Mouse (Mus musculus): ENCODE measurements around the gene Gpnmb. TPM values are rescaled to one million over a fixed set of nuclear protein-coding genes. Genes with fewer than 3 reads are reported as not detected.

Gpnmb gene
- polyA plus RNA-seq, 1 experiment from 2014 or later: 0.38 TPM

DNA sequence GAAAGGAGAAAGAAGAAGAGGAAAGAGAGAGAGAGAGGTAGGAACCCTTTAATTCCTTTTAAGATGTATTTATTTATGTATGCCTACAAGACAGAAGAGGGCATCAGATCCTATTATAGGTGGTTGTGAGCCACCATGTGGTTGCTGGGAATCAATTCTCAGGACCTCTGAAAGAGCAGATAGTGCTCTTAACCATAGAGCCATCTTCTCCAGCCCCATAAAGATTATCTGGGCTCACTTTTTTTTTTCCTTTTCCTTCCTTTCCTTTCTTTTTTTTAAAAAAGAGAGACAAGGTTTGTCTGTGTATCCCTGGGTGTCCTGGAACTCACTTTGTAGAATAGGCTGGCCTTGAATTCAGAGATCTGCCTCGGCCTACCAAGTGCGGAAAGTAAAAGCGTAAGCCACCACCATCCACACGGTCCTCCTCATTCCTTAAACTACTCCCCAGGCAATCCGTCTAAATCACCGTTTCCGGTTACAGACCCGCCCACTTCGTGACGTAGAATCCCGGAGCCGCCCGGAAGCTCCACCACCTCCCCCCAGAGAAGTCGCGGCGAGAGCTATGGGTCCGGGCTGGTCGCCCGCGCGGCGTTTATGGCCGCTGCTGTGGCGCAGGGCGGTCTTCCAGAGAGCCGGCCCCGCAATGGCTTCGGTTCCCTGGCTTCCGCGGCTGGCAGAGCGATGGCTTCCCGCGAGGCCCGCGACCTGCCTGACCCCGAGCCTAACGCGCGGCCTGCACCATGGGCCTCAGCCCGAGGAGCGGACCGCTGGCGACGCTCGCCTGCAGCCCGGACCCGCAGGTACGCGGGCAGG is 37.2 kb downstream of the Gpnmb start, which contains the start of gene Malsu1:
Gene Malsu1, plus strand, starts transcription at position 492 of the 813 bp plus-strand sequence.
- H3K27me3 ChIP-seq: no peaks in the 10 kb centered on the region
- under 1% methylated on average over 49 of the region's 49 CpGs for WGBS
- peak within 1 kb of the TSS; percentile 98 for H3K4me3 ChIP-seq (replicated peaks)
- H3K9ac ChIP-seq: peak within 1 kb of the TSS; percentile 93
- peak; percentile 99 for ATAC-seq (replicated peaks; ENCODE audit: low FRiP score)
- H3K4me2 ChIP-seq: peak within 1 kb of the TSS; percentile 82
- peaks cover 10% of the 10 kb centered on the region for H3K36me3 ChIP-seq
- peak within 1 kb of the TSS; percentile 84 for H3K27ac ChIP-seq
- no peaks in the 10 kb centered on the region for H3K9me3 ChIP-seq (replicated peaks)
- peaks cover 16% of the 10 kb centered on the region for H3K4me1 ChIP-seq

DNA sequence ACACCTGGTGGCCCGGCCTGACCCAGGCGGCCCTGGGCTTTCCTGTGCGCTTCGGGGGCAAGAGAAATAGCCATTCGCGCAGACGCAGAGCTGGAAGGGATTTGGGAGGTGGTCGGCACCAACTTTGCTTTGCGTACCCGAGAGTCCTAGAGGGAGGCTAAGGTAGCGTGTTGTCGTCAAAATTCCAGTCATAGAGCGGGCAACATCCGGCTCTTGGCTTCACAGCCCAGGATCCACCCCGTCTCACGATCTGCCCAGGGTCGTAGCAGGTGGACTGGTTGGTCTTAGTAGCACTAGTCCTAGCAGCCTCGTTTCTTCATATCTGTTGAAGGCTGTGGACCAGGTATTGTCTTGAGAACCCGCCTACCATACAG is 37.8 kb downstream of the Gpnmb start:
- WGBS: 1% methylated on average over 19 of the region's 19 CpGs
- peak; percentile 69 for ATAC-seq (replicated peaks; ENCODE audit: low FRiP score)
- Histone ChIP-seq H3K27ac (peak overlapping the region; percentile 84), H3K4me2 (peak overlapping the region; percentile 82), H3K4me3 (replicated peaks) (peak overlapping the region; percentile 98), H3K9ac (peak overlapping the region; percentile 93), H3K9me3 (replicated peaks) (no peaks in the 10 kb centered on the region), H3K4me1 (peaks cover 16% of the 10 kb centered on the region), H3K36me3 (peaks cover 11% of the 10 kb centered on the region), H3K27me3 (no peaks in the 10 kb centered on the region)

DNA sequence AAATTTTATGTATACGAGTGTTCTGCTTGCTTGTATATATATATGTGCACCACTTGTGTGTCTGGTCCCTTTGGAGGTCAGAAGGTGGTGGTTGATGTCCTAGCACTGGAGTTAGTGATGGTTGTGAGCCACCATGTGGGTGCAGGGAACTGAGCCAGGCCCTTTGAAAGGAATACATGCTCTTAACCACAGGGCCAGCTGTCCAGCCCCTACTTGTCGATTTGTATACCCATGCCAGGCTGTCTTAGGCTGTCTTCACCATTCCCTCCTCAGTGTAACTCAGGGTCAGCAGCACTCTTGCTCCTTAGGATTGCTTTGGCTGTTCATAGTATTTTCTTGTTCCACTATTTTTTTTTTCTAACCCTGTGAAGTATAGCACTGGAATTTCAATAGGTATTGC is 41.5 kb downstream of the Gpnmb start:
- Histone ChIP-seq H3K4me1 (peaks cover 16% of the 10 kb centered on the region), H3K27me3 (no peaks in the 10 kb centered on the region), H3K27ac (no peak overlapping the region), H3K4me3 (replicated peaks) (no peak overlapping the region), H3K4me2 (no peak overlapping the region), H3K36me3 (peaks cover 24% of the 10 kb centered on the region), H3K9ac (no peak overlapping the region), H3K9me3 (replicated peaks) (no peaks in the 10 kb centered on the region)
- ATAC-seq (replicated peaks; ENCODE audit: low FRiP score): no peak
- 89% methylated on average over 2 of the region's 2 CpGs for WGBS

DNA sequence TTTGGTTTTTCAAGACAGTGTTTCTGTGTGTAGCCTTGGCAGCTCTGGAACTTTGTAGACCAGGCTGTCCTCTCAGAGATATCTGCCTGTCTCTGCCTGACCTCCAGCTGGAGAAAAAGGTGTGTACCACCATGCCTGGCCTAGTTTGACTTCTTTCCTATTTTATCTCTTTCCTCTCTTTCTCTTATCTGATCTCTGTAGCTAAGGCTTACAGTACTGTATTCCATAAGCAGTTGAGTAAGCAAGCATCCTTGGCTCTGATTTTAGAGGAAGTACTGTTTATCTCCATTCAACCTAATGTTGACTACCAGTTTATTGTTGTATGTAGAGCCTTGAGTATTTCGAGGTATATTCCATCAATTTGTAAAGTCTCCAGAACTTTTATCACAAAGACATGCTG is 43.0 kb downstream of the Gpnmb start:
- Histone ChIP-seq H3K9me3 (replicated peaks) (no peaks in the 10 kb centered on the region), H3K27ac (no peak overlapping the region), H3K27me3 (no peaks in the 10 kb centered on the region), H3K36me3 (peaks cover 38% of the 10 kb centered on the region), H3K4me3 (replicated peaks) (no peak overlapping the region), H3K4me1 (peaks cover 12% of the 10 kb centered on the region), H3K9ac (no peak overlapping the region), H3K4me2 (no peak overlapping the region)
- 90% methylated on average over 1 of the region's 1 CpGs for WGBS
- ATAC-seq (replicated peaks; ENCODE audit: low FRiP score): no peak

DNA sequence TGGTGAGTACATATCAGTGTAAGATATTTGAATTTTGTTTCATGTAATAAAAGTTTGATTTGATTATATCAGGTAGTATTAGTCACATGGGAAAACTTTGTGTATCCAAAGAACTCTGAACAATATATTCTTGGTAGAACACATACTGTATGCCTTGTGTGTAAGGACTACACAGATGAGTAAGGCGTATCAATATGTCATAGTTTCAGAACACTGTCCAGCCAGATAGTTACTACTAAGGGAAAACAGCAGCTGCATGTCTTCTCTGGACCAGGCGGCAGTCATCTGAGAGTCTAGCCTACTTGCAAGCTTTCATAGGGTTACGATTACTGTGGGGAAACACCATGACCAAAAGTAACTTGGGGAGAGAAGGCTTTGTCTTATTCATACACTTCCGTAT is 46.7 kb downstream of the Gpnmb start:
- Histone ChIP-seq H3K36me3 (peaks cover 61% of the 10 kb centered on the region), H3K9me3 (replicated peaks) (no peaks in the 10 kb centered on the region), H3K9ac (no peak overlapping the region), H3K27me3 (no peaks in the 10 kb centered on the region), H3K4me3 (replicated peaks) (no peak overlapping the region), H3K4me2 (no peak overlapping the region), H3K4me1 (no peaks in the 10 kb centered on the region), H3K27ac (no peak overlapping the region)
- no peak for ATAC-seq (replicated peaks; ENCODE audit: low FRiP score)
- WGBS: 85% methylated on average over 4 of the region's 4 CpGs

DNA sequence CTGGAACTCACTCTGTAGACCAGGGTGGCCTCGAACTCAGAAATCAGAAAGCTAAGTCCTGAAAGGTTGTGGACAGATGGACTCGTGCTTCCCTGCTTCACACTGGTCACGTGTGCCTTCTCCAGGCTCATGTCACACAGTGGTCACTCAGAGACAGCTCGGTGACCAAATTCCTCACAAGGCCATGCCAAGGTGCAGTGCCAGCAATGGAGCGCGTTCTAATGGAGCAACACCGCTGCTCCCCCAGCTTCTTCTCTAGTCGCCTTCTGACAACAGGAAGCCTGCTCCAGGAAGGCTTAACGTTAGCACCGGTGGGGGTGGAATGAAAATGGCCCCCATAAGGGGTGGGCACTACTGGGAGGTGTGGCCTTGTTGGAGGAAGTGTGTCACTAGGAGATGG is 58.6 kb downstream of the Gpnmb start:
- Histone ChIP-seq H3K4me1 (peaks cover 13% of the 10 kb centered on the region; the same call in 1 of the 2 replicates), H3K4me2 (no peak overlapping the region), H3K4me3 (replicated peaks) (no peak overlapping the region), H3K36me3 (peaks cover 87% of the 10 kb centered on the region), H3K9me3 (replicated peaks) (no peaks in the 10 kb centered on the region), H3K27me3 (no peaks in the 10 kb centered on the region), H3K9ac (no peak overlapping the region), H3K27ac (no peak overlapping the region)
- ATAC-seq (replicated peaks; ENCODE audit: low FRiP score): no peak
- WGBS: 92% methylated on average over 10 of the region's 10 CpGs

DNA sequence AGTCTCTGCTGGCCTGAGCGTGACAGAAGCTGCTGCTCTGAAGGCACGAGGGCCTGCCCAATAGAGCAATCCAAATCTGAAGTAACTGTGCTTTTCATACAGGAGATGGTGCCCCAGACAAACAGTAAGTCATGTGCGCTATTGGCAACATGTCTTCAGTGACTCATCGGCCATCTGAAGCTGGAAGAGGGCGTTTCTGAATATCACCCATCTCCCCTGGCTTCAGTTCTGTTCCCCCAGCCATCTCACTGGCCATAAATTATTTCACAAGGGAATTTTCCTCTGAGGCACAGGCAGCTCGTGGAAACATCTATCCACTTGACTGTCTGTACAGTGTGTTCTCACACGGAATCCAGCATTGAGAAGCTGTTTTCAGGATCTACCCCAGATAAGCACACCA is 60.1 kb downstream of the Gpnmb start:
- Histone ChIP-seq H3K36me3 (peaks cover 83% of the 10 kb centered on the region), H3K27ac (peak overlapping the region; percentile 45; the same call in 1 of the 2 replicates), H3K27me3 (no peaks in the 10 kb centered on the region), H3K9me3 (replicated peaks) (no peaks in the 10 kb centered on the region), H3K4me3 (replicated peaks) (no peak overlapping the region), H3K9ac (no peak overlapping the region), H3K4me1 (peaks cover 13% of the 10 kb centered on the region; the same call in 1 of the 2 replicates), H3K4me2 (no peak overlapping the region)
- 70% methylated on average over 7 of the region's 7 CpGs for WGBS
- no peak for ATAC-seq (replicated peaks; ENCODE audit: low FRiP score)

DNA sequence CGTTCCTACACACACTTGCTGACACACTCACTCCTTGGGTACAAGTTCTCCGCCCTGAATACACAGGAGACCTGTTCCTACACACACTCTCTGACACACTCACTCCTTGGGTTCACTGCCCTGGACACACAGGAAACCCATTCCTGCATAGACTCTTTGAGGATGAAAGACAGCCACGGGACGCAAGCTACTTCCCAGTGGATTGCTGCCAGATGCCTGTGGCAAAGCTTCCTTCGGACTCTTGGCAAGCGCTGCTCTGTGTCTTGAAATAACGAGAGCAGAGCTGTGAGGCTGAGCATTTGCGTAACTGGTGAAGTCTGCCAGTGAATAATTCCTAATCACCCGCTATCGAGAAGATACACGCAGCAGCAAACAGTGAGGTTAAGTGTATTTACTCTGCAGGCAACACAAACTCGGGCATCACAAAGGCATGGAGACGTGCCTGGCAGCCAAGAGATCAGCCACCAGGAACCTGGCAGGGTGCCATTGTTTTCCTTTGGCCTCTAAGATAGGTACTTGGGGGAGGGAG is 60.7 kb downstream of the Gpnmb start:
- Histone ChIP-seq H3K9ac (no peak overlapping the region), H3K27me3 (no peaks in the 10 kb centered on the region), H3K4me3 (replicated peaks) (no peak overlapping the region), H3K4me2 (no peak overlapping the region), H3K9me3 (replicated peaks) (no peaks in the 10 kb centered on the region), H3K27ac (peak overlapping the region; percentile 45; the same call in 1 of the 2 replicates), H3K36me3 (peaks cover 80% of the 10 kb centered on the region), H3K4me1 (peaks cover 13% of the 10 kb centered on the region; the same call in 1 of the 2 replicates)
- 64% methylated on average over 13 of the region's 13 CpGs for WGBS
- ATAC-seq (replicated peaks; ENCODE audit: low FRiP score): no peak

DNA sequence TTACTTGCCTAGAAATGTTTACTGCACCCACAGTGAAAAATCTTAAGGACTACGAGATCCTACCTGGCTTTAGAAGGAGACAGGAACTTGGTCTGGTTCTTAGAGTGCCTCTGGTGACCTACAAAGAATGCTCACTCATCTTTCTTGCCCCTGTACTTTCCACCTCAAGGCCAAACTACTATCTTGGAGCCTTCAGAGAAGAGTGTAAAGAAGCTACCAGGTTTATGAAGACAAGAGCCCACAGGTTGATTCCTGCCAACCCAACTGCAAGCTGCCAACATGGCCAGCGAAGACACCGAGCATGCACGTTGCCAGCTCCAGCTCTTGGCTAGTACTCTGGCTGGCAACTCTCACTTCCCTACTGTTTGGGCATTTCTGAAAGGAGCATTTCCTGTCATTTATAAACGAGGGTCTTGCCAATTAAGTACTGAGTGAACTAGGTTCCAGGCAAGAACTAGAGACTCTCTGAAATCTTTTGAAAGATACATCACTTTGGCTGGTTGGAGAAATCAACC is 61.3 kb downstream of the Gpnmb start:
- 86% methylated on average over 5 of the region's 5 CpGs for WGBS
- no peaks in the 10 kb centered on the region for H3K27me3 ChIP-seq
- no peaks in the 10 kb centered on the region for H3K9me3 ChIP-seq (replicated peaks)
- ATAC-seq (replicated peaks; ENCODE audit: low FRiP score): no peak
- H3K27ac ChIP-seq: no peak overlapping the region; the same call in 1 of the 2 replicates
- no peak overlapping the region for H3K9ac ChIP-seq
- H3K4me2 ChIP-seq: no peak overlapping the region
- peaks cover 81% of the 10 kb centered on the region for H3K36me3 ChIP-seq
- H3K4me3 ChIP-seq (replicated peaks): no peak overlapping the region
- H3K4me1 ChIP-seq: peaks cover 13% of the 10 kb centered on the region; the same call in 1 of the 2 replicates

DNA sequence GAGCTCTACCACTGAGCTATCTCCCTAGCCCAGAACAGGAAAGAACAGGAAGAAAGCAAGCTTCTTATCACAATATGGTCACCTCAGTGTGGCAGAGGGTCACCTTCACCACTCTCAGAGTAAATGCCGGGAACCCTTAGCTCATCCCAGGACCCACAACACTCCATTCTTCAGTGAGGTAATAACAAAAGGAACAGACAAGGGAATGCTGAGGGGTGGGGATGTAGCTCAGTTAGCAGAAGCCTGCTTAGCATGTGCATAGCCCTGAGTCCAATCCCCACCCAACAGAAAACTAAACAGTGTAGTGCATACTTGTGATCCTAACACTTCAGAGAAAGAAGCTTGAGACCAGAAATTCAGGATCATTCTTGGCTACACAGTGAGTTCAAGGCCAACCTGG is 62.7 kb downstream of the Gpnmb start:
- 93% methylated on average over 1 of the region's 1 CpGs for WGBS
- H3K27me3 ChIP-seq: no peaks in the 10 kb centered on the region

DNA sequence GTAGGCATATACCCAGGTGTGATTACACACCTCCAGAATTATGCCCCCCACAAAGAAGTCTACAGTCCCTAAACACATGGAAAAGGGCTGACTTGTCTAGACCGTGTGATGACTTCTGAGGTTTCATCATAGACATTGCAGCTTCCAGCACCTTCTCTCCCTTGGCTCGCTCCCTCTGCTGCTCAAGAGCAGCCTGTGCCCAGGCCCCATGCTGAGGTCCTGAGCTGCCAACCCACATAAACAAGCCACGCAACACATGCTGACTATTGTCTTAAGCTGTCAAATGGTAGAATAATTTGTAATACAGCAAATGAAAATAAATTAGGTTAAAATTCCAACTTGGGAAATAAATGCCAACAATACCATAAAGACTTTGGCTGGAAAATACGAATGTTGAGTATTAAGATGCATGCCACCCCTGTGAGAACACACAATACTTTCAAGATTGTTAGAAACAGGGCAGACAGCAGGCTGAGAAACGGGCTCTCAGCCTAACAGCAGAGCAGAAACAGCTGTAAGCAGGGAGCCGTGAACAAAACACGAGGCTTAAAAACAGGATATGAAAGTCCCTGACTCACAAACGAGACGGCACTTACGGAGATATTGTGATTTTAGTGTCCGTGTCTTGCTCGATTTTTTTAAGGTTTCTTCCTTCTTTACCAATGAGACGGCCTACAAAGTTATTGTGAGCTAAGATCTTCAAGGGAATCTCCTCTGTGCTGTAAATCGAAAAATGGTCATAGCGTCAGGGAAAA is 70.6 kb downstream of the Gpnmb start:
- no peaks in the 10 kb centered on the region for H3K27me3 ChIP-seq
- no peak for ATAC-seq (replicated peaks; ENCODE audit: low FRiP score)
- 91% methylated on average over 15 of the region's 15 CpGs for WGBS
- peaks cover 79% of the 10 kb centered on the region for H3K36me3 ChIP-seq
- no peak overlapping the region for H3K27ac ChIP-seq
- H3K4me3 ChIP-seq (replicated peaks): no peak overlapping the region
- H3K9ac ChIP-seq: no peak overlapping the region
- no peaks in the 10 kb centered on the region for H3K4me1 ChIP-seq
- H3K4me2 ChIP-seq: no peak overlapping the region
- no peaks in the 10 kb centered on the region for H3K9me3 ChIP-seq (replicated peaks)

More for the DNA sequence above, 62.7 kb downstream of the Gpnmb start:
- H3K9ac ChIP-seq: no peak overlapping the region
- H3K4me1 ChIP-seq: peaks cover 13% of the 10 kb centered on the region; the same call in 1 of the 2 replicates
- no peak for ATAC-seq (replicated peaks; ENCODE audit: low FRiP score)
- H3K4me3 ChIP-seq (replicated peaks): no peak overlapping the region
- peaks cover 80% of the 10 kb centered on the region for H3K36me3 ChIP-seq
- no peak overlapping the region for H3K4me2 ChIP-seq
- H3K9me3 ChIP-seq (replicated peaks): no peaks in the 10 kb centered on the region
- H3K27ac ChIP-seq: no peak overlapping the region

DNA sequence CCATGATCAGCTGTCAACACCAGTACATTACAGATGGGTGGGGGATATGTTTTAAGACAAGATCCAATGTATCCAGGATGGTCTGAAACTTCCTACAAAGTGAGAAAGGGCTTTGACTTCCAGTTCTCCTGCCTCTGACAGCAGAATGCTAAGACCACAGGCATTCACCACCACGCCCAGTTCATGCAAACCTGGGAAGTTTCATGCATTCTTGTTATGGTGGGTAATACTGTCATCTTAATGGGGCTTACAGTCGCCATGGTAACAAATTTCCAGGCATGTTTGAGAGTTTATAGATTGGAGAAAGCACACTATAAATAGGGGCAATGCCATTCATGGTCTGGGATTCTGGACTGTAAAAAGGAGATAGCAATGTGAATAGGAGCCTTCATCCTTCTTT is 72.8 kb downstream of the Gpnmb start:
- no peaks in the 10 kb centered on the region for H3K4me1 ChIP-seq
- no peak for ATAC-seq (replicated peaks; ENCODE audit: low FRiP score)

More for the DNA sequence above, 72.8 kb downstream of the Gpnmb start:
- Histone ChIP-seq H3K4me2 (no peak overlapping the region), H3K27me3 (no peaks in the 10 kb centered on the region), H3K4me3 (replicated peaks) (no peak overlapping the region), H3K27ac (no peak overlapping the region), H3K9ac (no peak overlapping the region), H3K9me3 (replicated peaks) (no peaks in the 10 kb centered on the region), H3K36me3 (peaks cover 65% of the 10 kb centered on the region)
- WGBS: 86% methylated on average over 2 of the region's 2 CpGs
